Mouse (Mus musculus) MEL (cell line): ENCODE results near the gene Dennd2a. TPM values are rescaled to one million over a fixed set of nuclear protein-coding genes. Genes with fewer than 3 reads are reported as not detected.

ENCODE experiments used
- DNase-seq: peaks from one replicate; pipeline ENCODE4 v3.0.0; 2011; ENCODE audit warnings: low read depth, low spot score
- H3K27ac ChIP-seq: 2 replicates; pipeline ENCODE4 v1.5.1; 2012; ENCODE audit warnings: low read depth, mild to moderate bottlenecking, control low read depth, low read length, moderate library complexity; ENCODE audit not compliant: control insufficient read depth
- H3K27me3 ChIP-seq, 2 experiments: fragments of 150-350 bp in 1 of 2; sonication (generic) in 1 of 2; 2 replicates each; pipeline ENCODE4 v1.6.1; 2012; ENCODE audit warnings: low read length in 2 of 2, mild to moderate bottlenecking in 2 of 2, improper control_type of control experiment in 1 of 2, moderate library complexity in 1 of 2; ENCODE audit not compliant: insufficient read depth in 2 of 2, control insufficient read depth in 1 of 2
- H3K36me3 ChIP-seq, 2 experiments: 2 replicates each; pipeline ENCODE4 v1.6.1; 2012 to 2014; ENCODE audit warnings: low read length in 2 of 2, improper control_type of control experiment in 1 of 2, inconsistent platforms in 1 of 2, mild to moderate bottlenecking in 1 of 2; ENCODE audit not compliant: insufficient read depth in 2 of 2, control insufficient read depth in 1 of 2
- H3K4me1 ChIP-seq, 2 experiments: fragments of 150-350 bp in 1 of 2; sonication (generic) in 1 of 2; 2 replicates each; pipeline ENCODE4 v1.6.1; 2012; ENCODE audit warnings: low read length in 2 of 2, improper control_type of control experiment in 1 of 2, mild to moderate bottlenecking in 1 of 2; ENCODE audit not compliant: insufficient read depth in 2 of 2, control insufficient read depth in 1 of 2
- H3K4me3 ChIP-seq, 2 experiments: fragments of 150-350 bp in 1 of 2; sonication (generic) in 1 of 2; 2 replicates each; pipeline ENCODE4 v1.5.1; 2012; ENCODE audit warnings: low read depth in 2 of 2, low read length in 2 of 2, mild to moderate bottlenecking in 2 of 2, moderate library complexity in 2 of 2, control low read depth in 1 of 2, improper control_type of control experiment in 1 of 2; ENCODE audit not compliant: control insufficient read depth in 1 of 2, insufficient read depth in 1 of 2
- H3K79me2 ChIP-seq: 2 replicates; pipeline ENCODE4 v1.6.1; 2012; ENCODE audit warnings: mild to moderate bottlenecking, low read length, moderate library complexity; ENCODE audit not compliant: control insufficient read depth, poor library complexity, insufficient read depth
- H3K9ac ChIP-seq: 2 replicates; pipeline ENCODE4 v1.6.1; 2012; ENCODE audit warnings: low read depth, mild to moderate bottlenecking, control low read depth, low read length, moderate library complexity; ENCODE audit not compliant: control insufficient read depth, poor library complexity, severe bottlenecking
- H3K9me3 ChIP-seq: fragments of 150-350 bp; sonication (generic); replicated peaks from 2 replicates; pipeline ENCODE4 v1.6.1; 2012; ENCODE audit warnings: mild to moderate bottlenecking, low read length, improper control_type of control experiment, moderate library complexity; ENCODE audit not compliant: insufficient read depth
- CHD2 ChIP-seq: IDR thresholded peaks from 2 replicates; pipeline ENCODE4 v1.6.1; 2011; ENCODE audit warnings: low read length, improper control_type of control experiment
- CTCF ChIP-seq, 3 experiments: IDR thresholded peaks in 2 of 3; conservative IDR thresholded peaks in 1 of 3; 2 replicates each; pipeline ENCODE4 v1.5.1; 2011 to 2012; ENCODE audit warnings: low read length in 3 of 3, low read depth in 2 of 3, mild to moderate bottlenecking in 2 of 3, improper control_type of control experiment in 1 of 3, inconsistent platforms in 1 of 3, mixed read lengths in 1 of 3, moderate library complexity in 1 of 3; ENCODE audit not compliant: control insufficient read depth in 1 of 3, insufficient read depth in 1 of 3, poor library complexity in 1 of 3, severe bottlenecking in 1 of 3
- E2F4 ChIP-seq: IDR thresholded peaks from 2 replicates; pipeline ENCODE4 v1.6.1; 2011; ENCODE audit warnings: low read depth, low read length, improper control_type of control experiment, borderline replicate concordance
- ELF1 ChIP-seq: IDR thresholded peaks from 2 replicates; pipeline ENCODE4 v1.6.1; 2014; ENCODE audit warnings: low read depth, mild to moderate bottlenecking, inconsistent platforms, low read length, improper control_type of control experiment, moderate library complexity
- ETS1 ChIP-seq: IDR thresholded peaks from 2 replicates; pipeline ENCODE4 v1.6.1; 2012; ENCODE audit warnings: low read depth, mild to moderate bottlenecking, inconsistent platforms, low read length, improper control_type of control experiment, moderate library complexity
- GABPA ChIP-seq: IDR thresholded peaks from 2 replicates; pipeline ENCODE4 v1.6.1; 2012; ENCODE audit warnings: low read depth, mild to moderate bottlenecking, inconsistent platforms, low read length, improper control_type of control experiment, moderate library complexity
- NRF1 ChIP-seq: IDR thresholded peaks from 2 replicates; pipeline ENCODE4 v1.6.1; 2014; ENCODE audit warnings: low read depth, mild to moderate bottlenecking, inconsistent platforms, low read length, improper control_type of control experiment, moderate library complexity; ENCODE audit not compliant: poor library complexity, insufficient read depth, severe bottlenecking
- POLR2AphosphoS2 ChIP-seq: IDR thresholded peaks from 2 replicates; pipeline ENCODE4 v1.6.1; 2011; ENCODE audit warnings: low read length, improper control_type of control experiment
- SIN3A ChIP-seq: IDR thresholded peaks from 2 replicates; pipeline ENCODE4 v1.6.1; 2012; ENCODE audit warnings: low read length, improper control_type of control experiment, inconsistent platforms
- TAL1 ChIP-seq: IDR thresholded peaks from 2 replicates; pipeline ENCODE4 v1.6.1; 2012; ENCODE audit warnings: mild to moderate bottlenecking, inconsistent platforms, low read length, moderate library complexity, mixed read lengths
- TBP ChIP-seq: IDR thresholded peaks from 2 replicates; pipeline ENCODE4 v1.8.0; 2011; ENCODE audit warnings: low read depth, low read length, improper control_type of control experiment
- UBTF ChIP-seq: IDR thresholded peaks from 2 replicates; pipeline ENCODE4 v1.6.1; 2012; ENCODE audit warnings: low read depth, mild to moderate bottlenecking, inconsistent platforms, low read length, improper control_type of control experiment, moderate library complexity, borderline replicate concordance; ENCODE audit not compliant: insufficient read depth
- USF2 ChIP-seq, 2 experiments: IDR thresholded peaks; 2 replicates each; pipeline ENCODE4 v1.6.1; 2011 to 2012; ENCODE audit warnings: improper control_type of control experiment in 2 of 2, low read length in 2 of 2, borderline replicate concordance in 1 of 2, inconsistent platforms in 1 of 2, low read depth in 1 of 2, mild to moderate bottlenecking in 1 of 2; ENCODE audit not compliant: insufficient read depth in 1 of 2
- ZC3H11A ChIP-seq: IDR thresholded peaks from 2 replicates; pipeline ENCODE4 v1.6.1; 2012; ENCODE audit warnings: low read depth, mild to moderate bottlenecking, inconsistent platforms, low read length, improper control_type of control experiment
- ZKSCAN1 ChIP-seq: IDR thresholded peaks from 2 replicates; pipeline ENCODE4 v1.6.1; 2012; ENCODE audit warnings: low read depth, mild to moderate bottlenecking, inconsistent platforms, low read length, improper control_type of control experiment, moderate library complexity
- ZMIZ1 ChIP-seq: IDR thresholded peaks from 2 replicates; pipeline ENCODE4 v1.6.1; 2012; ENCODE audit warnings: low read depth, mild to moderate bottlenecking, inconsistent platforms, low read length, improper control_type of control experiment, moderate library complexity
- ZNF384 ChIP-seq: IDR thresholded peaks from 2 replicates; pipeline ENCODE4 v1.6.1; 2012; ENCODE audit warnings: low read depth, mild to moderate bottlenecking, inconsistent platforms, low read length, improper control_type of control experiment
- polyA plus RNA-seq, 2 experiments: library from polyadenylated mRNA; stranded (reverse) in 1 of 2; unstranded in 1 of 2; fragments of >175 nt in 1 of 2; fragments of >200 nt in 1 of 2; gene quantifications; 2 replicates each; pipeline versions ENCODE4 v1.2.1 to v1.2.4; 2012; ENCODE audit warnings: low replicate concordance in 2 of 2, low read depth in 1 of 2; ENCODE audit not compliant: insufficient read length in 2 of 2, insufficient read depth in 1 of 2, missing spikeins in 1 of 2
- total RNA-seq: library from RNA; depleted of rRNA; stranded (reverse); fragments of 300-350 nt; gene quantifications from 2 replicates; pipeline ENCODE4 v1.2.3, GENCODE M21; 2012

Gene Dennd2a
- total and polyA plus RNA-seq, 3 experiments: 0.15 TPM; not detected in 2

DNA sequence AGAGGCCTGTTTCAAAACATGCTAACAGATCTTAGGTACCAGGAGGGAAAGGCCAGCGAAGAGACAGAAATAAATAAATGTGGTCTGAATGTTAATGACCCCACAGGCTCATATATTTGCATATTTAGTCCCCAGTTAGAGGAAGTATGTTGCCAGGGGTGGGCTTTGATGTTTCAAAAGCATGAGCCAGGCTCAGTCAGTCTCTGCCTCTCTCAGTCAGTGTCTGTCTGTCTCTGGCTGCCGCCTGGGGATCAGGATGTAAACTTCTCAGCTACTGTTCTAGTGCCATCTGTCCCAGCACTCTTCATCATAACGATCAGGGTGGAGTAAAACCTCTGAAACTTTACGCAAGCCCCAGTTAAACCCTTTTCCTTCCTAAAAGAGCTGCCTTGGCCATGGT, 29.9 kb downstream of the Dennd2a start:
- H3K36me3 ChIP-seq: no peaks in the 10 kb centered on the region
- H3K79me2 ChIP-seq: no peaks in the 10 kb centered on the region
- H3K9ac ChIP-seq: no peak overlapping the region
- no peaks in the 10 kb centered on the region for H3K4me1 ChIP-seq
- peaks cover 4 to 5% of the 10 kb centered on the region in 2 experiments for H3K27me3 ChIP-seq
- no peak overlapping the region for H3K4me3 ChIP-seq
- no peak for DNase-seq
- H3K27ac ChIP-seq: no peak overlapping the region
- no peak for TF ChIP-seq ZC3H11A
- no peak for TF ChIP-seq ZNF384
- no peak for TF ChIP-seq E2F4
- TF ChIP-seq USF2 (IDR thresholded peaks at IDR 0.05; ENCODE audit: borderline replicate concordance in 1 of 2, insufficient read depth in 1 of 2, low read depth in 1 of 2, low read length in 2 of 2): no peak
- no peak for TF ChIP-seq SIN3A
- no peak for TF ChIP-seq ELF1
- TF ChIP-seq CHD2: no peak
- TF ChIP-seq UBTF: no peak
- TF ChIP-seq ETS1: no peak
- TF ChIP-seq GABPA: no peak
- TF ChIP-seq TAL1: no peak
- TF ChIP-seq TBP: no peak
- H3K9me3 ChIP-seq: no peaks in the 10 kb centered on the region

DNA sequence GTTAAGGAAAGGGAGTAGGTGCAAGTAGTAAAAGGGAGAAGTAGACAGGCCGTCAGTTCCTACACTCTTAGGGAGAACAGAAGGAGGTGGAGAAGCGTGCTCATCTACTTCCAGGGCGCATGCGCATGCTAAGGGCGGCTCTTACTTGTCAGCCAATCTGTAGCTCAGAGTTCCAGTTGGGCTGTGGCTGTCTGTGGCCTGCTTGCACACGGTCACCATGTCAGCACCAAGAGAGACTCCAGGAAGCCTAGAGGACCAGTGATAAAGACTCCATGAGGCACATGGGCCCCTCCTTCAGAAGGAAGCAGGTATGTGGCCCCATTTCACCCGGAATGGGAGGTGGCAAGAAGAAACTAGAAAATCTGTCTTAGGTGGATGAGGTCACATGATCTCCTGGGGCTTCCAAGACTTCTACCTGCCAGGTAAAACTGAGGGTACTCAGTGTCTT, 30.3 kb downstream of the Dennd2a start:
- Histone ChIP-seq H3K79me2 (no peaks in the 10 kb centered on the region), H3K4me3 (no peak overlapping the region), H3K9ac (no peak overlapping the region), H3K4me1 (no peaks in the 10 kb centered on the region), H3K36me3 (no peaks in the 10 kb centered on the region), H3K27me3 (peaks cover 4 to 5% of the 10 kb centered on the region in 2 experiments; a peak in 3 of 4 replicates), H3K27ac (no peak overlapping the region), H3K9me3 (no peaks in the 10 kb centered on the region)
- DNase-seq: peak; percentile 5
- no peak for TF ChIP-seq POLR2AphosphoS2
- TF ChIP-seq CTCF (IDR thresholded peaks at IDR 0.05 in 2 of 3, conservative IDR thresholded peaks at IDR 0.05 in 1 of 3; ENCODE audit: control insufficient read depth in 1 of 3, insufficient read depth in 1 of 3, low read depth in 2 of 3, low read length in 3 of 3, poor library complexity in 1 of 3, severe bottlenecking in 1 of 3): no peak
- no peak for TF ChIP-seq ZMIZ1
- TF ChIP-seq TBP: no peak
- TF ChIP-seq NRF1: no peak
- no peak for TF ChIP-seq ZKSCAN1
